Mouse (Mus musculus) stomach, postnatal 0 days (tissue): ENCODE results near the gene Nell1. TPM values are rescaled to one million over a fixed set of nuclear protein-coding genes. Genes with fewer than 3 reads are reported as not detected.
A peak's percentile ranks its signal among the peaks of the same experiment; 100 is the strongest.

ENCODE experiments used
- ATAC-seq: fragments of 200-750 bp; cut with Nextera tagmentation; 2 replicates; pipeline ENCODE4 v1.8.0; 2017; ENCODE audit not compliant: low FRiP score, low TSS enrichment
- DNase-seq: peaks from one replicate; pipeline ENCODE4 v3.0.0-alpha.2; 2016; ENCODE audit warnings: low spot score
- H3K27ac ChIP-seq: fragments of 300-500 bp; sonication (generic); replicated peaks from 2 replicates; pipeline ENCODE4 v1.5.1; 2014; ENCODE audit warnings: mild to moderate bottlenecking, control low read depth
- H3K27me3 ChIP-seq: fragments of 300-500 bp; sonication (generic); 2 replicates; pipeline ENCODE4 v1.6.1; 2014; ENCODE audit warnings: low read length; ENCODE audit not compliant: control insufficient read depth, insufficient read depth
- H3K36me3 ChIP-seq: fragments of 300-500 bp; sonication (generic); 2 replicates; pipeline ENCODE4 v1.6.1; 2014; ENCODE audit warnings: low read length, mixed read lengths; ENCODE audit not compliant: control insufficient read depth, insufficient read depth
- H3K4me1 ChIP-seq: fragments of 300-500 bp; sonication (generic); replicated peaks from 2 replicates; pipeline ENCODE4 v1.6.1; 2014; ENCODE audit warnings: antibody characterized with exemption; ENCODE audit not compliant: control insufficient read depth, insufficient read depth
- H3K4me2 ChIP-seq: fragments of 300-500 bp; sonication (generic); replicated peaks from 2 replicates; pipeline ENCODE4 v1.6.1; 2014; ENCODE audit warnings: low read depth, mild to moderate bottlenecking, control low read depth, moderate library complexity
- H3K4me3 ChIP-seq: fragments of 300-500 bp; sonication (generic); 2 replicates; pipeline ENCODE4 v1.5.1; 2014; ENCODE audit warnings: low read depth, low read length, control low read depth
- H3K9ac ChIP-seq: fragments of 300-500 bp; sonication (generic); 2 replicates; pipeline ENCODE4 v1.6.1; 2014; ENCODE audit warnings: mild to moderate bottlenecking, low read length, control low read depth, mixed read lengths
- H3K9me3 ChIP-seq: fragments of 300-500 bp; sonication (generic); 2 replicates; pipeline ENCODE4 v1.6.1; 2016; ENCODE audit warnings: low read length; ENCODE audit not compliant: control insufficient read depth
- CTCF ChIP-seq: IDR thresholded peaks from 2 replicates; pipeline ENCODE4 v1.5.1; 2016; ENCODE audit warnings: antibody characterized with exemption, low read depth, mild to moderate bottlenecking, moderate library complexity
- EP300 ChIP-seq: optimal IDR thresholded peaks from 2 replicates; pipeline ENCODE3; 2016; ENCODE audit warnings: antibody characterized with exemption
- WGBS: fragments of 180-500 bp; shearing (Covaris S2); extraction: QIAGEN DNeasy Blood & Tissue Kit; methylation state at CpG from one replicate; pipeline ENCODE4 v1.1.7; 2014; 5-methylcytosine and 5-hydroxymethylcytosine counted together
- polyA plus RNA-seq: library from polyadenylated mRNA; unstranded; fragments of >200 nt; fragmentation: Nextera tagmentation; extraction: Ambion mirVana; gene quantifications from 2 replicates; pipeline ENCODE4 v1.2.1, GENCODE M21; 2015

Nell1 gene
- polyA plus RNA-seq, 1 experiment from 2014 or later: 1.8 TPM

- ATAC-seq (peak; percentile 74), DNase-seq (no peak)
- Histone ChIP-seq H3K4me2 (no peak overlapping the region), H3K4me3 (no peak overlapping the region), H3K27ac (no peak overlapping the region), H3K9ac (no peak overlapping the region), H3K9me3 (no peaks in the 10 kb centered on the region), H3K27me3 (no peaks in the 10 kb centered on the region), H3K4me1 (no peaks in the 10 kb centered on the region), H3K36me3 (no peaks in the 10 kb centered on the region)
- TF ChIP-seq CTCF: no peak
- TF ChIP-seq EP300: no peak
- 27% methylated on average over 2 of the region's 2 CpGs for WGBS
Observed at GRCm38 (mm10) chr7:50205268-50205667, 230.6 kb downstream of the Nell1 start.

GRCm38 (mm10) chr7:50210678-50211251 lies 236.1 kb downstream of the Nell1 start:
- Histone ChIP-seq H3K9me3 (no peaks in the 10 kb centered on the region), H3K9ac (no peak overlapping the region), H3K4me2 (no peak overlapping the region), H3K27ac (no peak overlapping the region), H3K27me3 (no peaks in the 10 kb centered on the region), H3K4me1 (no peaks in the 10 kb centered on the region), H3K36me3 (no peaks in the 10 kb centered on the region), H3K4me3 (no peak overlapping the region)
- WGBS: 24% methylated on average over 6 of the region's 6 CpGs
- DNase-seq: no peak
- ATAC-seq: no peak
- TF ChIP-seq EP300 (no peak), CTCF (no peak)

GRCm38 (mm10) chr7:50221849-50222248 lies 247.2 kb downstream of the Nell1 start:
- Histone ChIP-seq H3K27ac (no peak overlapping the region), H3K4me3 (no peak overlapping the region), H3K4me1 (no peaks in the 10 kb centered on the region), H3K27me3 (no peaks in the 10 kb centered on the region), H3K36me3 (no peaks in the 10 kb centered on the region), H3K4me2 (no peak overlapping the region), H3K9me3 (no peaks in the 10 kb centered on the region), H3K9ac (no peak overlapping the region)
- ATAC-seq (no peak), DNase-seq (no peak)
- TF ChIP-seq EP300: no peak
- TF ChIP-seq CTCF: no peak

- no peak for ATAC-seq
- WGBS: 62% methylated on average over 2 of the region's 2 CpGs
Observed at GRCm38 (mm10) chr7:50226621-50227020, 252.0 kb downstream of the Nell1 start.

GRCm38 (mm10) chr7:50228273-50228672 lies 253.6 kb downstream of the Nell1 start:
- no peak for ATAC-seq
- H3K27me3 ChIP-seq: no peaks in the 10 kb centered on the region
- WGBS: 77% methylated on average over 4 of the region's 4 CpGs
- no peak overlapping the region for H3K4me2 ChIP-seq
- H3K27ac ChIP-seq: no peak overlapping the region
- H3K9me3 ChIP-seq: no peaks in the 10 kb centered on the region
- DNase-seq: no peak
- TF ChIP-seq CTCF: no peak
- no peak for TF ChIP-seq EP300
- H3K4me3 ChIP-seq: no peak overlapping the region
- no peaks in the 10 kb centered on the region for H3K36me3 ChIP-seq
- no peaks in the 10 kb centered on the region for H3K4me1 ChIP-seq
- no peak overlapping the region for H3K9ac ChIP-seq

More at GRCm38 (mm10) chr7:50226621-50227020, 252.0 kb downstream of the Nell1 start:
- TF ChIP-seq EP300 (no peak), CTCF (no peak)
- H3K4me3 ChIP-seq: no peak overlapping the region
- no peak for DNase-seq
- H3K27me3 ChIP-seq: no peaks in the 10 kb centered on the region
- H3K9ac ChIP-seq: no peak overlapping the region
- no peak overlapping the region for H3K4me2 ChIP-seq
- no peaks in the 10 kb centered on the region for H3K9me3 ChIP-seq
- no peaks in the 10 kb centered on the region for H3K4me1 ChIP-seq
- H3K27ac ChIP-seq: no peak overlapping the region
- H3K36me3 ChIP-seq: no peaks in the 10 kb centered on the region

GRCm38 (mm10) chr7:50241213-50241612 lies 266.5 kb downstream of the Nell1 start:
- Histone ChIP-seq H3K27me3 (no peaks in the 10 kb centered on the region), H3K4me3 (no peak overlapping the region), H3K27ac (no peak overlapping the region), H3K9ac (no peak overlapping the region), H3K9me3 (no peaks in the 10 kb centered on the region), H3K36me3 (no peaks in the 10 kb centered on the region), H3K4me1 (no peaks in the 10 kb centered on the region), H3K4me2 (no peak overlapping the region)
- DNase-seq: no peak
- WGBS: 83% methylated on average over 4 of the region's 4 CpGs
- TF ChIP-seq EP300: no peak
- TF ChIP-seq CTCF: no peak
- ATAC-seq: no peak
